Mouse (Mus musculus) megakaryocyte, embryonic 14.5 days (primary cell): ENCODE data around the gene Guca2b. TPM values are rescaled to one million over a fixed set of nuclear protein-coding genes. Genes with fewer than 3 reads are reported as not detected.
A peak's percentile ranks its signal among the peaks of the same experiment; 100 is the strongest.

Experiments used
- H3K27me3 ChIP-seq: replicated peaks from 2 replicates; pipeline ENCODE3; 2012; ENCODE audit warnings: inconsistent platforms
- H3K36me3 ChIP-seq: replicated peaks from 2 replicates; pipeline ENCODE3; 2012; ENCODE audit warnings: low read length, inconsistent platforms, mixed read lengths
- H3K4me1 ChIP-seq: 2 replicates; pipeline ENCODE4 v1.6.1; 2012; ENCODE audit warnings: inconsistent platforms
- H3K4me3 ChIP-seq: replicated peaks from 2 replicates; pipeline ENCODE3; 2012; ENCODE audit warnings: moderate library complexity, mild to moderate bottlenecking, inconsistent platforms
- H3K9me3 ChIP-seq: 2 replicates; pipeline ENCODE4 v1.6.1; 2012; ENCODE audit warnings: inconsistent platforms
- FLI1 ChIP-seq: IDR thresholded peaks from 2 replicates; pipeline ENCODE4 v1.6.1; 2012; ENCODE audit warnings: low read length, inconsistent platforms, mixed read lengths
- GATA1 ChIP-seq: IDR thresholded peaks from 3 replicates; pipeline ENCODE4 v1.6.1; 2012; ENCODE audit warnings: mixed read lengths, low read length, inconsistent platforms, borderline replicate concordance
- polyA plus RNA-seq: library from polyadenylated mRNA; stranded (reverse); fragments of >175 nt; gene quantifications from 2 replicates; pipeline ENCODE4 v1.2.3, GENCODE M21; 2012; ENCODE audit warnings: low replicate concordance; ENCODE audit not compliant: insufficient read depth

The Guca2b gene
- polyA plus RNA-seq, 1 experiment, result not detected

- H3K36me3 ChIP-seq, result peaks cover 32% of the 10 kb centered on the region
- H3K4me3 ChIP-seq, result no peak overlapping the region
- no peaks in the 10 kb centered on the region for H3K9me3 ChIP-seq
- H3K27me3 ChIP-seq, result no peaks in the 10 kb centered on the region
- TF ChIP-seq GATA1, result no peak
- TF ChIP-seq FLI1, result no peak
- H3K4me1 ChIP-seq, result peaks cover 24% of the 10 kb centered on the region
These were observed 44.7 kb downstream of the Guca2b start for GRCm38 (mm10) chr4:119614078-119614477.

DNA sequence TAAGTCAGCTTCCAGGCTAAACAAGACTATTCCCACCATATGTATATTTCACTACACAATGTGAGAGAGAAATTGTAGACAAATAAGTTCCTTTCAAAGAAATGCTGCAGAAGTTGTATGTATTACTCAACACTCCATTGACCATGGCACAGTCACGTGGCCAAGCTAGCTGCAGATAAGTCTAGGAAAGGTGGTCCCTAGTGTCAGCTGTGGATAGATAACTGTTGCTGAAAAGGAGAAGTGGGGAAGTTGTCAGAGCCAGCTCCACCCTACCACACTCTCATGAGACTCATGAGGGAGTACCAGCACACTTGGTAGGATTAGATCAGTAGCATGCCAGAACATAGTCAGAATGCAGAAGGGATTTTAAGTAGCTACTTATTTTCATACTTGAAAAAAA lies 49.3 kb downstream of the Guca2b start:
- H3K4me3 ChIP-seq, result peak overlapping the region; percentile 38
- no peaks in the 10 kb centered on the region for H3K27me3 ChIP-seq
- H3K36me3 ChIP-seq, result peaks cover 36% of the 10 kb centered on the region
- H3K4me1 ChIP-seq, result peaks cover 27% of the 10 kb centered on the region
- H3K9me3 ChIP-seq, result no peaks in the 10 kb centered on the region
- no peak for TF ChIP-seq FLI1
- TF ChIP-seq GATA1, result no peak

Other genes starting within 250 kb of the Guca2b start
- gene Ccdc30, start 243.4 kb downstream of the Guca2b start, polyA plus RNA-seq, result 0.03 TPM in 1 of 2 replicates, not detected in the other
- gene Ppcs, start 236.5 kb downstream of the Guca2b start, polyA plus RNA-seq, result 7.7 and 11.4 TPM in 2 replicates
- not detected in 2 replicates for gene Zmynd12, start 236.1 kb downstream of the Guca2b start, polyA plus RNA-seq
- not detected in 2 replicates for gene Rimkla, start 166.3 kb downstream of the Guca2b start, polyA plus RNA-seq
- 2.4 and 4.1 TPM in 2 replicates for gene Foxj3, start 122.0 kb downstream of the Guca2b start, polyA plus RNA-seq
- 10.6 and 11.1 TPM in 2 replicates for gene Frg2f1, start 119.4 kb downstream of the Guca2b start, polyA plus RNA-seq
- gene Guca2a, start 21.2 kb downstream of the Guca2b start, polyA plus RNA-seq, result not detected in 2 replicates
- 3.8 and 10.4 TPM in 2 replicates for gene Hivep3, start 74.8 kb upstream of the Guca2b start, polyA plus RNA-seq